Mouse (Mus musculus): ENCODE measurements around the gene Mog.
A peak's percentile ranks its signal among the peaks of the same experiment; 100 is the strongest.

Gene Mog

GRCm38 (mm10) chr17:37022628-37023576 is at the start of gene Mog:
Gene Mog (minus strand): TSS chr17:37023398.
- DNase-seq, result no peak

GRCm38 (mm10) chr17:37072730-37073276 is 49.6 kb upstream of the Mog start:
- DNase-seq, result no peak

GRCm38 (mm10) chr17:37072080-37072729 is 49.0 kb upstream of the Mog start:
- DNase-seq, result no peak

- DNase-seq, result no peak
Observed at GRCm38 (mm10) chr17:37070121-37070520, 46.9 kb upstream of the Mog start.

GRCm38 (mm10) chr17:37067861-37068260 is 44.7 kb upstream of the Mog start:
- no peak for DNase-seq

GRCm38 (mm10) chr17:37065993-37066392 is 42.8 kb upstream of the Mog start:
- no peak for DNase-seq

- DNase-seq, result no peak
Observed at GRCm38 (mm10) chr17:37063686-37064495, 40.7 kb upstream of the Mog start.

GRCm38 (mm10) chr17:37063063-37063462 is 39.9 kb upstream of the Mog start:
- DNase-seq, result no peak

GRCm38 (mm10) chr17:37062101-37062641 is 39.0 kb upstream of the Mog start:
- no peak for DNase-seq

GRCm38 (mm10) chr17:37061435-37061834 is 38.2 kb upstream of the Mog start:
- DNase-seq, result no peak

GRCm38 (mm10) chr17:37056957-37057356 is 33.8 kb upstream of the Mog start:
- no peak for DNase-seq

GRCm38 (mm10) chr17:37051745-37052144 is 28.5 kb upstream of the Mog start:
- no peak for DNase-seq

- no peak for DNase-seq
Observed at GRCm38 (mm10) chr17:37050876-37051275, 27.7 kb upstream of the Mog start.

- peak; percentile 90 for DNase-seq
Observed at GRCm38 (mm10) chr17:37050399-37050798, 27.2 kb upstream of the Mog start.

- DNase-seq, result peak; percentile 86
Observed at GRCm38 (mm10) chr17:37049570-37050310, 26.5 kb upstream of the Mog start.

GRCm38 (mm10) chr17:37048383-37048782 is 25.2 kb upstream of the Mog start:
- DNase-seq, result peak; percentile 39

GRCm38 (mm10) chr17:37047981-37048380 is 24.8 kb upstream of the Mog start:
- no peak for DNase-seq

- peak; percentile 44 for DNase-seq
Observed at GRCm38 (mm10) chr17:37047332-37047976, 24.3 kb upstream of the Mog start.

- peak; percentile 75 for DNase-seq
Observed at GRCm38 (mm10) chr17:37046312-37047112, 23.3 kb upstream of the Mog start.

- DNase-seq, result peak; percentile 87
Observed at GRCm38 (mm10) chr17:37045611-37046311, 22.6 kb upstream of the Mog start, which contains the start of gene Gabbr1. Gene Gabbr1 (plus strand): TSS chr17:37045966.
